Mouse (Mus musculus) cortical plate, adult 2 months (tissue): ENCODE measurements around the gene Gm37240.

Experiments
- CTCF ChIP-seq: fragments of 200-500 bp; IDR thresholded peaks from 2 replicates; pipeline ENCODE4 v1.5.1; 2011; ENCODE audit warnings: mild to moderate bottlenecking, control low read depth, low read length; ENCODE audit not compliant: insufficient read depth; ENCODE audit errors: extremely low read depth
- POLR2A ChIP-seq: fragments of 200-500 bp; IDR thresholded peaks from 2 replicates; pipeline ENCODE4 v1.6.1; 2011; ENCODE audit warnings: mild to moderate bottlenecking, low read length, control low read depth; ENCODE audit not compliant: insufficient read depth; ENCODE audit errors: extremely low read depth

DNA sequence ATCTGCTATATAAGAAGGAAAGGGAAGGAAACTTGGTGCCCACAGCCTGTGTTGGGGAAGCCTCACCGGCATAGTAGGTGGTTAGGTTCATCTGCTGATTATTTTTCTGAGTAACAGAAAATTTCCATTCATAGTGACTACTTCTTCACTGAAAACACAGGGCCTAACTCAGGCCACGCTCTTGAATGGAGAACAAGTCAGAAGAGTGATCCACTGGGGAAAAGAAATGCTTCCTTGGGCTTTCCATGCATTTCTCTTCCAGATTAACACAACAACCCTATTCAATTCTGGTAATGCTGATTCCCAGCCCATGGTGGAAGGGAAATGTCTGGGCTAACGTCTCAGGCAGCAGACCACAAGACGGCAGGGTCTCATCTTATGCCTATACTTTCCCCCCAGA lies 188.8 kb downstream of the Gm37240 start:
- TF ChIP-seq CTCF (no peak), POLR2A (no peak)
